Mouse (Mus musculus) megakaryocyte, adult 5-6 weeks (primary cell): ENCODE results near the gene Tspan17. TPM values are rescaled to one million over a fixed set of nuclear protein-coding genes. Genes with fewer than 3 reads are reported as not detected.

Experiments
- ATAC-seq: 2 replicates; pipeline ENCODE4 v1.8.0; 2016; ENCODE audit warnings: mild to moderate bottlenecking, inconsistent platforms; ENCODE audit not compliant: poor library complexity, severe bottlenecking
- total RNA-seq, 2 experiments: library from RNA; stranded (forward) in 1 of 2; stranded (reverse) in 1 of 2; fragments of 153-499, 151-499 nt in 1 of 2; fragments of 221-1000, 200-1000 nt in 1 of 2; gene quantifications; 2 replicates each; pipeline versions ENCODE4 v1.2.3 to v1.2.4; 2015 to 2017

Gene Tspan17
- total RNA-seq (2015), result 6.7 and 14.2 TPM in 2 replicates
- 9.6 and 10.1 TPM in 2 replicates for total RNA-seq (2017)

GRCm38 (mm10) chr13:54788740-54789560, at the start of gene Tspan17:
Tspan17 (plus strand) TSS chr13:54789377.
- peak; percentile 92 for ATAC-seq

GRCm38 (mm10) chr13:54746110-54746509, 43.1 kb upstream of the Tspan17 start:
- no peak for ATAC-seq

- no peak for ATAC-seq
These were observed 42.3 kb upstream of the Tspan17 start for GRCm38 (mm10) chr13:54746896-54747295.

- ATAC-seq, result no peak
These were observed 41.0 kb upstream of the Tspan17 start for GRCm38 (mm10) chr13:54748190-54748589.

- ATAC-seq, result no peak
These were observed 40.5 kb upstream of the Tspan17 start for GRCm38 (mm10) chr13:54748721-54749060.

GRCm38 (mm10) chr13:54749061-54749863, 39.9 kb upstream of the Tspan17 start:
- ATAC-seq, result no peak

GRCm38 (mm10) chr13:54749864-54750411, 39.2 kb upstream of the Tspan17 start, which contains the start of gene Gprin1:
Gprin1 (minus strand) TSS chr13:54749874.
- ATAC-seq, result no peak

- ATAC-seq, result no peak
These were observed 38.5 kb upstream of the Tspan17 start for GRCm38 (mm10) chr13:54750699-54751098.

GRCm38 (mm10) chr13:54752656-54753055, 36.5 kb upstream of the Tspan17 start:
- no peak for ATAC-seq

- ATAC-seq, result no peak
These were observed 35.4 kb upstream of the Tspan17 start for GRCm38 (mm10) chr13:54753733-54754132.

GRCm38 (mm10) chr13:54754169-54755080, 34.8 kb upstream of the Tspan17 start:
- no peak for ATAC-seq

- ATAC-seq, result no peak
These were observed 33.9 kb upstream of the Tspan17 start for GRCm38 (mm10) chr13:54755201-54755830.

GRCm38 (mm10) chr13:54756156-54756712, 32.9 kb upstream of the Tspan17 start:
- ATAC-seq, result no peak

GRCm38 (mm10) chr13:54757093-54757830, 31.9 kb upstream of the Tspan17 start:
- no peak for ATAC-seq

GRCm38 (mm10) chr13:54758045-54758755, 31.0 kb upstream of the Tspan17 start:
- peak; percentile 69 for ATAC-seq

- ATAC-seq, result no peak
These were observed 30.3 kb upstream of the Tspan17 start for GRCm38 (mm10) chr13:54758756-54759470.

GRCm38 (mm10) chr13:54759496-54759895, 29.7 kb upstream of the Tspan17 start:
- no peak for ATAC-seq
